Mouse (Mus musculus): Measurements from ENCODE around the gene Hs3st4. TPM values are rescaled to one million over a fixed set of nuclear protein-coding genes. Genes with fewer than 3 reads are reported as not detected.

Gene Hs3st4
- polyA plus RNA-seq, 1 experiment from 2014 or later: 3.3 TPM

- no peak overlapping the region for H3K4me3 ChIP-seq
- no peak for ATAC-seq
- no peaks in the 10 kb centered on the region for H3K27me3 ChIP-seq
- no peak overlapping the region for H3K4me2 ChIP-seq
- no peaks in the 10 kb centered on the region for H3K36me3 ChIP-seq (ENCODE audit: poor library complexity, severe bottlenecking)
- 82% methylated on average over 2 of the region's 2 CpGs for WGBS
- no peak overlapping the region for H3K9ac ChIP-seq
- H3K27ac ChIP-seq: no peak overlapping the region
- no peaks in the 10 kb centered on the region for H3K9me3 ChIP-seq (replicated peaks)
- no peaks in the 10 kb centered on the region for H3K4me1 ChIP-seq
Measured at GRCm38 (mm10) chr7:124150901-124151300, 168.2 kb downstream of the Hs3st4 start.

GRCm38 (mm10) chr7:124163301-124163700 lies 180.6 kb downstream of the Hs3st4 start:
- H3K4me2 ChIP-seq: no peak overlapping the region
- ATAC-seq: no peak
- 100% methylated on average over 1 of the region's 1 CpGs for WGBS

GRCm38 (mm10) chr7:124166229-124166628 lies 183.6 kb downstream of the Hs3st4 start:
- H3K27me3 ChIP-seq: no peaks in the 10 kb centered on the region
- ATAC-seq: peak; percentile 48; the same call in 1 of the 2 replicates
- H3K9me3 ChIP-seq (replicated peaks): no peaks in the 10 kb centered on the region
- no peak overlapping the region for H3K4me3 ChIP-seq
- H3K4me2 ChIP-seq: no peak overlapping the region
- no peaks in the 10 kb centered on the region for H3K36me3 ChIP-seq (ENCODE audit: poor library complexity, severe bottlenecking)
- no peak overlapping the region for H3K27ac ChIP-seq
- 72% methylated on average over 1 of the region's 1 CpGs for WGBS
- no peak overlapping the region for H3K9ac ChIP-seq
- no peaks in the 10 kb centered on the region for H3K4me1 ChIP-seq

More at GRCm38 (mm10) chr7:124163301-124163700, 180.6 kb downstream of the Hs3st4 start:
- Histone ChIP-seq H3K9me3 (replicated peaks) (no peaks in the 10 kb centered on the region), H3K27ac (no peak overlapping the region), H3K4me3 (no peak overlapping the region), H3K36me3 (ENCODE audit: poor library complexity, severe bottlenecking) (no peaks in the 10 kb centered on the region), H3K9ac (no peak overlapping the region), H3K4me1 (no peaks in the 10 kb centered on the region), H3K27me3 (no peaks in the 10 kb centered on the region)

GRCm38 (mm10) chr7:124168796-124169195 lies 186.1 kb downstream of the Hs3st4 start:
- H3K36me3 ChIP-seq (ENCODE audit: poor library complexity, severe bottlenecking): no peaks in the 10 kb centered on the region
- H3K9me3 ChIP-seq (replicated peaks): no peaks in the 10 kb centered on the region
- H3K27ac ChIP-seq: no peak overlapping the region
- H3K4me2 ChIP-seq: no peak overlapping the region
- H3K9ac ChIP-seq: no peak overlapping the region
- H3K27me3 ChIP-seq: no peaks in the 10 kb centered on the region
- ATAC-seq: no peak
- H3K4me1 ChIP-seq: no peaks in the 10 kb centered on the region
- 90% methylated on average over 2 of the region's 2 CpGs for WGBS
- H3K4me3 ChIP-seq: no peak overlapping the region

- H3K4me1 ChIP-seq: no peaks in the 10 kb centered on the region
- no peak overlapping the region for H3K27ac ChIP-seq
- no peak overlapping the region for H3K4me2 ChIP-seq
- H3K9ac ChIP-seq: no peak overlapping the region
- no peak for ATAC-seq
- no peaks in the 10 kb centered on the region for H3K9me3 ChIP-seq (replicated peaks)
- 95% methylated on average over 2 of the region's 2 CpGs for WGBS
- no peaks in the 10 kb centered on the region for H3K27me3 ChIP-seq
- no peak overlapping the region for H3K4me3 ChIP-seq
- H3K36me3 ChIP-seq (ENCODE audit: poor library complexity, severe bottlenecking): no peaks in the 10 kb centered on the region
Measured at GRCm38 (mm10) chr7:124170001-124170400, 187.3 kb downstream of the Hs3st4 start.

GRCm38 (mm10) chr7:124171992-124172391 lies 189.3 kb downstream of the Hs3st4 start:
- H3K4me3 ChIP-seq: no peak overlapping the region
- no peaks in the 10 kb centered on the region for H3K36me3 ChIP-seq (ENCODE audit: poor library complexity, severe bottlenecking)
- no peaks in the 10 kb centered on the region for H3K9me3 ChIP-seq (replicated peaks)
- no peak overlapping the region for H3K4me2 ChIP-seq
- H3K27me3 ChIP-seq: no peaks in the 10 kb centered on the region
- no peak overlapping the region for H3K9ac ChIP-seq
- no peak overlapping the region for H3K27ac ChIP-seq
- ATAC-seq: no peak
- no peaks in the 10 kb centered on the region for H3K4me1 ChIP-seq

GRCm38 (mm10) chr7:124180926-124181325 lies 198.3 kb downstream of the Hs3st4 start:
- Histone ChIP-seq H3K36me3 (ENCODE audit: poor library complexity, severe bottlenecking) (no peaks in the 10 kb centered on the region), H3K27ac (no peak overlapping the region), H3K27me3 (no peaks in the 10 kb centered on the region), H3K4me3 (no peak overlapping the region), H3K4me1 (peaks cover 3% of the 10 kb centered on the region; the same call in 1 of the 2 replicates), H3K4me2 (no peak overlapping the region), H3K9me3 (replicated peaks) (no peaks in the 10 kb centered on the region), H3K9ac (no peak overlapping the region)
- ATAC-seq: no peak
- WGBS: 92% methylated on average over 3 of the region's 3 CpGs

- no peaks in the 10 kb centered on the region for H3K36me3 ChIP-seq (ENCODE audit: poor library complexity, severe bottlenecking)
- no peaks in the 10 kb centered on the region for H3K27me3 ChIP-seq
- no peaks in the 10 kb centered on the region for H3K9me3 ChIP-seq (replicated peaks)
- no peak overlapping the region for H3K9ac ChIP-seq
- no peak overlapping the region for H3K4me2 ChIP-seq
- 83% methylated on average over 1 of the region's 1 CpGs for WGBS
- H3K27ac ChIP-seq: no peak overlapping the region
- H3K4me1 ChIP-seq: peaks cover 3% of the 10 kb centered on the region; the same call in 1 of the 2 replicates
- no peak for ATAC-seq
- no peak overlapping the region for H3K4me3 ChIP-seq
Measured at GRCm38 (mm10) chr7:124184693-124185092, 202.0 kb downstream of the Hs3st4 start.

- H3K36me3 ChIP-seq (ENCODE audit: poor library complexity, severe bottlenecking): no peaks in the 10 kb centered on the region
- H3K27ac ChIP-seq: no peak overlapping the region
- ATAC-seq: no peak
- H3K4me2 ChIP-seq: no peak overlapping the region
- no peaks in the 10 kb centered on the region for H3K4me1 ChIP-seq
- H3K4me3 ChIP-seq: no peak overlapping the region
- H3K27me3 ChIP-seq: no peaks in the 10 kb centered on the region
- WGBS: 81% methylated on average over 6 of the region's 6 CpGs
- H3K9ac ChIP-seq: no peak overlapping the region
- no peaks in the 10 kb centered on the region for H3K9me3 ChIP-seq (replicated peaks)
Measured at GRCm38 (mm10) chr7:124198811-124199570, 216.3 kb downstream of the Hs3st4 start.

- H3K36me3 ChIP-seq (ENCODE audit: poor library complexity, severe bottlenecking): no peaks in the 10 kb centered on the region
- no peaks in the 10 kb centered on the region for H3K27me3 ChIP-seq
- H3K4me2 ChIP-seq: no peak overlapping the region
- H3K9ac ChIP-seq: no peak overlapping the region
- no peak overlapping the region for H3K27ac ChIP-seq
- H3K4me3 ChIP-seq: no peak overlapping the region
- no peaks in the 10 kb centered on the region for H3K9me3 ChIP-seq (replicated peaks)
- H3K4me1 ChIP-seq: peaks cover 7% of the 10 kb centered on the region; the same call in 1 of the 2 replicates
- 84% methylated on average over 1 of the region's 1 CpGs for WGBS
- ATAC-seq: no peak
Measured at GRCm38 (mm10) chr7:124216921-124217320, 234.3 kb downstream of the Hs3st4 start.

GRCm38 (mm10) chr7:124220556-124220955 lies 237.9 kb downstream of the Hs3st4 start:
- no peaks in the 10 kb centered on the region for H3K27me3 ChIP-seq
- no peak overlapping the region for H3K9ac ChIP-seq
- no peak overlapping the region for H3K27ac ChIP-seq
- 53% methylated on average over 10 of the region's 10 CpGs for WGBS
- H3K4me3 ChIP-seq: no peak overlapping the region
- H3K36me3 ChIP-seq (ENCODE audit: poor library complexity, severe bottlenecking): no peaks in the 10 kb centered on the region
- ATAC-seq: no peak
- H3K9me3 ChIP-seq (replicated peaks): no peaks in the 10 kb centered on the region
- no peak overlapping the region for H3K4me2 ChIP-seq
- peaks cover 7% of the 10 kb centered on the region; the same call in 1 of the 2 replicates for H3K4me1 ChIP-seq

- Histone ChIP-seq H3K9me3 (replicated peaks) (no peaks in the 10 kb centered on the region), H3K36me3 (ENCODE audit: poor library complexity, severe bottlenecking) (no peaks in the 10 kb centered on the region), H3K4me3 (no peak overlapping the region), H3K27me3 (no peaks in the 10 kb centered on the region), H3K4me1 (peaks cover 18% of the 10 kb centered on the region), H3K4me2 (no peak overlapping the region), H3K27ac (no peak overlapping the region), H3K9ac (no peak overlapping the region)
- no peak for ATAC-seq
- WGBS: 87% methylated on average over 4 of the region's 4 CpGs
Measured at GRCm38 (mm10) chr7:124237896-124238670, 255.4 kb downstream of the Hs3st4 start.

All from forebrain, embryonic 13.5 days (tissue).